Mouse (Mus musculus) liver, embryonic 14.5 days (tissue): ENCODE data around the gene Cd200. TPM values are rescaled to one million over a fixed set of nuclear protein-coding genes. Genes with fewer than 3 reads are reported as not detected.

Experiments used
- ATAC-seq: fragments of 200-750 bp; cut with Nextera tagmentation; 2 replicates; pipeline ENCODE4 v1.8.0; 2017; ENCODE audit warnings: moderate number of reproducible peaks, mild to moderate bottlenecking, moderate library complexity; ENCODE audit not compliant: insufficient read depth
- DNase-seq, 3 experiments: peaks; one replicate each; pipeline ENCODE4 v3.0.0-alpha.2; 2012 to 2013; ENCODE audit warnings: low read depth in 3 of 3, low spot score in 3 of 3
- H3K27ac ChIP-seq: fragments of 300-500 bp; sonication (generic); 2 replicates; pipeline ENCODE4 v1.5.1; 2014; ENCODE audit warnings: moderate library complexity, mild to moderate bottlenecking, control low read depth, inconsistent platforms
- H3K27me3 ChIP-seq: fragments of 300-500 bp; sonication (generic); 2 replicates; pipeline ENCODE4 v1.6.1; 2014; ENCODE audit warnings: mild to moderate bottlenecking, low read length, moderate library complexity; ENCODE audit not compliant: control insufficient read depth, insufficient read depth
- H3K36me3 ChIP-seq: fragments of 300-500 bp; sonication (generic); replicated peaks from 2 replicates; pipeline ENCODE4 v1.6.1; 2014; ENCODE audit warnings: low read depth; ENCODE audit not compliant: control insufficient read depth, insufficient read depth
- H3K4me1 ChIP-seq, 2 experiments: fragments of 200-500 bp in 1 of 2; fragments of 300-500 bp in 1 of 2; sonication (generic) in 1 of 2; replicated peaks; 2 replicates each; pipeline ENCODE4 v1.6.1; 2012 to 2014; ENCODE audit warnings: antibody characterized with exemption in 1 of 2, inconsistent platforms in 1 of 2, low read length in 1 of 2; ENCODE audit not compliant: control insufficient read depth in 2 of 2, insufficient read depth in 2 of 2
- H3K4me2 ChIP-seq: fragments of 300-500 bp; sonication (generic); 2 replicates; pipeline ENCODE4 v1.6.1; 2014; ENCODE audit warnings: low read depth, mild to moderate bottlenecking, control low read depth, moderate library complexity
- H3K4me3 ChIP-seq, 2 experiments: fragments of 200-500 bp in 1 of 2; fragments of 300-500 bp in 1 of 2; sonication (generic) in 1 of 2; 2 replicates each; pipeline ENCODE4 v1.5.1; 2012 to 2014; ENCODE audit warnings: low read depth in 2 of 2, low read length in 2 of 2, mild to moderate bottlenecking in 2 of 2, control low read depth in 1 of 2, inconsistent platforms in 1 of 2, moderate library complexity in 1 of 2; ENCODE audit not compliant: insufficient read depth in 1 of 2
- H3K9ac ChIP-seq: fragments of 300-500 bp; sonication (generic); replicated peaks from 2 replicates; pipeline ENCODE4 v1.6.1; 2014; ENCODE audit warnings: mild to moderate bottlenecking, control low read depth, moderate library complexity
- H3K9me3 ChIP-seq: fragments of 300-500 bp; sonication (generic); 2 replicates; pipeline ENCODE4 v1.6.1; 2016; ENCODE audit warnings: low read length, mixed read lengths; ENCODE audit not compliant: control insufficient read depth
- CTCF ChIP-seq: IDR thresholded peaks from 2 replicates; pipeline ENCODE4 v1.5.1; 2016; ENCODE audit warnings: antibody characterized with exemption, low read depth, control low read depth
- EP300 ChIP-seq: IDR thresholded peaks from 2 replicates; pipeline ENCODE4 v1.6.1; 2016; ENCODE audit warnings: antibody characterized with exemption, low read depth
- WGBS: fragments of 180-500 bp; shearing (Covaris S2); extraction: QIAGEN DNeasy Blood & Tissue Kit; methylation state at CpG from one replicate; pipeline ENCODE4 v1.1.7; 2014; ENCODE audit not compliant: insufficient replicate concordance; 5-methylcytosine and 5-hydroxymethylcytosine counted together
- polyA plus RNA-seq, 2 experiments: library from polyadenylated mRNA; depleted of rRNA in 1 of 2; stranded (reverse) in 1 of 2; unstranded in 1 of 2; fragments of >200 nt; fragmentation: Nextera tagmentation in 1 of 2; extraction: Ambion mirVana in 1 of 2; gene quantifications; 2 replicates each; pipeline versions ENCODE4 v1.2.1 to v1.2.3; 2012 to 2014

Cd200 gene
- polyA plus RNA-seq (2012; rRNA removed) (0.39 and 1.9 TPM in 2 replicates), polyA plus RNA-seq (2014; fragmentation: Nextera tagmentation; extraction: Ambion mirVana) (0.42 and 0.57 TPM in 2 replicates)

DNA sequence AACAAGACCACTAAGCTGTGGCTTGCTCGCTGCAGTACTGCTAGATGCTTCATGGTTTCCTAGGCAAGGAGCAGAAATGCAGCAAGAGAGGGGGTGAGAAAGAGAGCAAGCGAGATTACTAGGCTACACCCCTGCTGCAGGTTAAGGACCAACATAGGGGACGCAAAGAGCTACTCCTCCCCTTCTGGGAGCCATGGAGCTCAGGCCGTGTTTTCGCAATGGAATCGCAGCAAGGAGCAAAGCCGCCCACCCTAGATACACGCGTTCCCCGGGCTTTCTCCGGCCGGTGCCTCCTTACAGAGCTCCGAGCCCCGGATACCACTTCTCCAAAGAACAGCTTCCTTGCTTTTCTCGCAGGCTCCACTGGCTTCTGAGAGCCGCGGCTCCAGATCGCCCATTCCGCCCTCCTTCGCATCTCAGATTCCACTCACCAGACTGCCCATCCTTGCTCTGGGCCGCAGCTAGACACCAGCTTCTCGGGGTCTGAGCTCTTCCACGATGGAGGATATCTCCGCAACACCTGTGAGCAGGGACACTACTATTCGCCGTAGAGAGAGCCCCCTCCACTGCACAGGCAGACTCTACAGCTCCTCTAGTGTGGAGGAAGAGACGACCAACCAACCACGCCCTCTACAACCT is at the start of gene Cd200:
Gene Cd200 (minus strand): TSS at position 629 of the 639 bp plus-strand sequence.
- peak within 1 kb of the TSS; percentile 19 to 35 for H3K4me3 ChIP-seq
- H3K9me3 ChIP-seq: no peaks in the 10 kb centered on the region
- WGBS: under 1% methylated on average over 28 of the region's 28 CpGs
- TF ChIP-seq CTCF: no peak
- no peak for TF ChIP-seq EP300
- DNase-seq (no peak), ATAC-seq (no peak)
- H3K4me1 ChIP-seq: no peaks in the 10 kb centered on the region; a peak in 1 of 4 replicates
- peaks cover 2% of the 10 kb centered on the region; the same call in 1 of the 2 replicates for H3K27me3 ChIP-seq
- no peak within 1 kb of the TSS for H3K9ac ChIP-seq
- no peaks in the 10 kb centered on the region for H3K36me3 ChIP-seq
- H3K4me2 ChIP-seq: peak within 1 kb of the TSS; percentile 51
- no peak within 1 kb of the TSS for H3K27ac ChIP-seq

DNA sequence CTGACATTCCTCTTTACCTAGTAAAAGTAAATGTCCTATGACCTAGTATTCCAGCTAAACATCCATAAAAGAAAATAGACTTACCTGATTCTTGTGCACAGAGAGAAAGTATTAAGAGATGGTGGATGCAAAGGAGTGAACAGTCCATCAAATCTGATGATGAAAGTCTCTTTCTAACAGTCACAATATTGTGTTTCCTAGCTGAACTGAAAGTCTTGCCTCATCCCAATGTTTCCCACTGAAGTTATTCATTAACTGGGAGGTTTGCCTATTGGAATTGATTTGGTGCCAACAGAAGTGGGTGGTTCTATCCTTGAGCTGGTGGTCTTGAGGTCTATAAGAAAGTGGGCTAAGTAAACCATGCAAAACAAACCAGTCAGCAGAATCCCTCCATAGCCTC is 45.9 kb upstream of the Cd200 start:
- H3K27me3 ChIP-seq: no peaks in the 10 kb centered on the region
- DNase-seq (no peak), ATAC-seq (no peak)
- H3K9ac ChIP-seq: no peak overlapping the region
- H3K4me2 ChIP-seq: no peak overlapping the region
- TF ChIP-seq EP300 (no peak), CTCF (no peak)
- H3K4me1 ChIP-seq: no peaks in the 10 kb centered on the region
- no peaks in the 10 kb centered on the region for H3K36me3 ChIP-seq
- no peak overlapping the region for H3K27ac ChIP-seq
- H3K4me3 ChIP-seq: no peak overlapping the region
- H3K9me3 ChIP-seq: no peaks in the 10 kb centered on the region

DNA sequence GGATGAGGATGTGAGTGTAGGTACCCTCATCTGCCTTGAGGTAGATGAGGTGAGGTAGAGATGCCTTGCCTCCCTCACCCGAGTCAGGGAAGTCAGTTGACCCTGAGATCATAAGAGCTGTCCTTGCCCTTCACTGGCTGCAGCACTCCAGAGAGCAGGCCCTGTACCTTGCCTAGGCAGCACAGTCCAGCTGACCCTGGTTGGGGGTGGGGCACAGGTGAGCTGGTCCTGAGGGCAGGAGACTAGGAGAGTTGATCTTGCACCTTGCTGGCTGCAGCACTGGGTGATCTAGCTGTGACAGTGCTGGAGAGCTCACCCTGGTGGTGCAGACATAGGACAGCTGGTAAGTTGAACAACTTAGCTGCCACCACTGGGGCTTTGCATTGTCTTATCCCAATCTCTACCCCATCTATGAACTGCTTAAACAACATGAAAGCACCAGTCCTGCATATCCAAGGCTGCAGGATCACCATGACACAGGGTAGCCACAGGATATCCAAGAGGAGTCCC is 28.4 kb upstream of the Cd200 start:
- H3K27ac ChIP-seq: no peak overlapping the region
- no peak for TF ChIP-seq CTCF
- TF ChIP-seq EP300: no peak
- no peak overlapping the region for H3K9ac ChIP-seq
- no peaks in the 10 kb centered on the region for H3K9me3 ChIP-seq
- H3K4me2 ChIP-seq: no peak overlapping the region
- H3K4me3 ChIP-seq: no peak overlapping the region
- no peak for DNase-seq
- no peak for ATAC-seq
- WGBS: 50% methylated on average over 1 of the region's 1 CpGs
- H3K4me1 ChIP-seq: no peaks in the 10 kb centered on the region
- H3K27me3 ChIP-seq: no peaks in the 10 kb centered on the region
- H3K36me3 ChIP-seq: no peaks in the 10 kb centered on the region

DNA sequence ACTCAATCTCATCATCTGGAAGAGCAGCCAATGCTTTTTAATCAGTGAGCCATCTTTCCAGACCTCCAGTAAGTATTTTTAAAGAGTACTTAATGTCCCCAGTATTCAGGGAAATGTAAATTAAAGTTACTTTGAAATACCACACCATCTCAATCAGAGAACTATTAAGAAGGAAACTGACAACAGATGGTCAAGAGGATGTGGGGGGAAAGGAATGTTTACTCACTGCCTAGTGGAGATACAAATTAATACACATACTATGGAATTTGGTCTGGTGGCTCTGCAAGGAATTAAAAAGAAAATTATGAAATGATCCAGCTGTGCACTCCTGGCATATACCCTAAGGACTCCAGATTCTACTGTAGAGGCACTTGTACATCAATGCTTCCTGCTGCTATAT is 26.7 kb upstream of the Cd200 start:
- no peaks in the 10 kb centered on the region for H3K36me3 ChIP-seq
- no peaks in the 10 kb centered on the region for H3K4me1 ChIP-seq
- H3K4me2 ChIP-seq: no peak overlapping the region
- TF ChIP-seq CTCF (no peak), EP300 (no peak)
- H3K9ac ChIP-seq: no peak overlapping the region
- no peaks in the 10 kb centered on the region for H3K27me3 ChIP-seq
- no peaks in the 10 kb centered on the region for H3K9me3 ChIP-seq
- DNase-seq: no peak
- ATAC-seq: no peak
- H3K4me3 ChIP-seq: no peak overlapping the region
- H3K27ac ChIP-seq: no peak overlapping the region

DNA sequence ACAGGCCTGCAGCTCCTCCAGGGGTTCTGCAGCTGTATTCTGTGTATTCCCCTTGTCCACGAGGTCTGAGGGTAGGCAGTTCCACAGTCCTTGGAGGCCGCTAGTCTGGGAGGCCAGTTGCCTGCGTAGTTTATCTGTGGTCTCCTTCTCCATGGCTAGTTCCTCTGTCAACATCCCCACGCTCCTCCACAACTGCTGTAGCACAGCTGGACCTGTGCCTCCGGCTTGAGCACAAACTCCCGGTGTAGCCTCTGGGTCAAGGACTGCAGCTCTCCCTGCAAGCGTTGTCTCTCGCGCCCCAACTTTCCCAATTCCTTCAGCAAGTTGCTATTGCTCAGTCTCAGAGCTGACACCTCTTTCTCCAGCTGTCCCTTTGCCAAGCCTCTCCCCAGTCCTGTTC is 18.8 kb upstream of the Cd200 start:
- Histone ChIP-seq H3K27me3 (no peaks in the 10 kb centered on the region), H3K27ac (no peak overlapping the region), H3K9ac (no peak overlapping the region), H3K4me3 (no peak overlapping the region), H3K4me1 (no peaks in the 10 kb centered on the region), H3K4me2 (no peak overlapping the region), H3K36me3 (no peaks in the 10 kb centered on the region), H3K9me3 (no peaks in the 10 kb centered on the region)
- no peak for ATAC-seq
- TF ChIP-seq CTCF (no peak), EP300 (no peak)
- WGBS: 74% methylated on average over 9 of the region's 9 CpGs
- no peak for DNase-seq
